Comparison of ENCODE assay signal across 10 mouse cellular contexts in the genomic region with DNA sequence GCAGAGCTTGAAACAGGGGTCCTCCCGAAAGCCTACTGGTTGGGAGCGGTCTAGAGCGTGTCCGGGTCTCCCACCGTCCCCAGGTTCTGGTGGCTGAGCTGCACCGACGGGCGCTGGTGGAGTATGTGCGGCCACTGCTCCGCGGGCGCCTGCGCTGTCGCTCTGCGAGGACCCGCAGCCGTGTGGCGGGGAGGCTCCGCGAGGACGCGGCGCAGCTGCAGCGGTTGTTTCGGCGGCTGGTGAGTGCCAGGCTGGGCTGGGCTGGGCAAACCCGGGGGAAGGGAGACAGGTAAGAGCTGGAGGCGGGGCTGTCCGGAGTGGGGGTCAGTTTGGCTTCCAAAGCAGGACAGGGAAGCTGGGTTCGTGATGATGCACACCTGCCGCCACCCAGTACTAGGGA. TPM values are rescaled to one million over a fixed set of nuclear protein-coding genes. Genes with fewer than 3 reads are reported as not detected.
DNase-seq lines count a peak whose midpoint lies in the region; ATAC-seq and TF ChIP-seq lines count a peak whose summit lies in the region.
"Had no signal": no experiment of that assay in that cellular context is flagged by ENCODE, and none has a peak within 500 bp of the region (broad histone marks: within the 10 kb centered on the region; RNA-seq: fewer than 3 reads in every experiment).

No protein-coding gene starts in this region.

- 0 out of 2 replicates have a peak, but pooled peaks have one; percentile 50 for ATAC-seq in kidney, embryonic 15.5 days (replicated peaks; ENCODE audit: low FRiP score)
- ATAC-seq in forebrain, postnatal 0 days = peak; percentile 45; the same call in 1 of the 2 replicates
- ATAC-seq in midbrain, embryonic 13.5 days = peak; percentile 67

- peaks cover 58% of the 10 kb centered on the region for H3K27me3 ChIP-seq in kidney, embryonic 15.5 days
- H3K27me3 ChIP-seq in forebrain, postnatal 0 days (ENCODE audit: insufficient read depth, low read length) = peaks cover 34% of the 10 kb centered on the region
- H3K27me3 ChIP-seq in midbrain, embryonic 13.5 days = peaks cover 71% of the 10 kb centered on the region

- H3K36me3 ChIP-seq in kidney, embryonic 15.5 days = no peaks in the 10 kb centered on the region
- no peaks in the 10 kb centered on the region for H3K36me3 ChIP-seq in forebrain, postnatal 0 days (ENCODE audit: insufficient read depth)
- H3K36me3 ChIP-seq in midbrain, embryonic 13.5 days = no peaks in the 10 kb centered on the region
- H3K36me3 ChIP-seq: liver, embryonic 13.5 days had no signal

- no peak for TF ChIP-seq CTCF in brain, embryonic 14.5 days (IDR thresholded peaks at IDR 0.05; ENCODE audit: borderline replicate concordance, extremely low read depth, insufficient read depth, insufficient read length)
- no peak for TF ChIP-seq CTCF in forebrain, postnatal 0 days (IDR thresholded peaks at IDR 0.05; ENCODE audit: low read depth)

- no peak for DNase-seq in kidney, adult 18-20 months
- peak; percentile 21 for DNase-seq in brain, embryonic 14.5 days (ENCODE audit: low read depth)
- DNase-seq in forebrain, postnatal 0 days = peak; percentile 32
- DNase-seq in adipocyte (ENCODE audit: low spot score) = no peak
- no peak for DNase-seq in urinary bladder, postnatal 25 days (ENCODE audit: low spot score)
- DNase-seq in thymus, postnatal 14 days = no peak
- DNase-seq: gastrocnemius, postnatal 10 days; liver, embryonic 13.5 days had no signal

- peak overlapping the region; percentile 17 for H3K4me3 ChIP-seq in kidney, embryonic 15.5 days (replicated peaks)
- H3K4me3 ChIP-seq in forebrain, postnatal 0 days (ENCODE audit: low read depth, low read length) = peak overlapping the region; percentile 21
- peak overlapping the region; percentile 25 for H3K4me3 ChIP-seq in midbrain, embryonic 13.5 days (replicated peaks)
- H3K4me3 ChIP-seq: liver, embryonic 13.5 days had no signal

- WGBS in kidney, embryonic 15.5 days = 12% methylated on average over 31 of the region's 31 CpGs
- 5% methylated on average over 30 of the region's 31 CpGs for WGBS in forebrain, postnatal 0 days
- WGBS in midbrain, embryonic 13.5 days = 5% methylated on average over 31 of the region's 31 CpGs

- no peaks in the 10 kb centered on the region for H3K9me3 ChIP-seq in kidney, embryonic 15.5 days (replicated peaks)
- H3K9me3 ChIP-seq in forebrain, postnatal 0 days (ENCODE audit: low read length) = no peaks in the 10 kb centered on the region
- H3K9me3 ChIP-seq in midbrain, embryonic 13.5 days = no peaks in the 10 kb centered on the region
- H3K9me3 ChIP-seq: liver, embryonic 13.5 days had no signal

- no peak overlapping the region for H3K27ac ChIP-seq in kidney, embryonic 15.5 days
- no peak overlapping the region for H3K27ac ChIP-seq in forebrain, postnatal 0 days (ENCODE audit: low read depth, low read length)
- H3K27ac ChIP-seq in midbrain, embryonic 13.5 days = no peak overlapping the region
- H3K27ac ChIP-seq: liver, embryonic 13.5 days had no signal

- peak overlapping the region; percentile 47 for H3K4me2 ChIP-seq in kidney, embryonic 15.5 days
- H3K4me2 ChIP-seq in forebrain, postnatal 0 days (ENCODE audit: low read depth) = peak overlapping the region; percentile 44
- H3K4me2 ChIP-seq in midbrain, embryonic 13.5 days (replicated peaks) = peak overlapping the region; percentile 45
- H3K4me2 ChIP-seq: liver, embryonic 13.5 days had no signal

- no peak overlapping the region for H3K9ac ChIP-seq in kidney, embryonic 15.5 days
- peak overlapping the region; percentile 18; the same call in 1 of the 2 replicates for H3K9ac ChIP-seq in forebrain, postnatal 0 days
- no peak overlapping the region for H3K9ac ChIP-seq in midbrain, embryonic 13.5 days (replicated peaks)
- H3K9ac ChIP-seq: liver, embryonic 13.5 days had no signal

- TF ChIP-seq POLR2A in brain, embryonic 14.5 days (IDR thresholded peaks at IDR 0.05; ENCODE audit: borderline replicate concordance, extremely low read depth, insufficient read depth, insufficient read length, poor library complexity, severe bottlenecking) = no peak

- H3K4me1 ChIP-seq in kidney, embryonic 15.5 days = peaks cover 19% of the 10 kb centered on the region
- no peaks in the 10 kb centered on the region for H3K4me1 ChIP-seq in forebrain, postnatal 0 days (ENCODE audit: insufficient read depth)
- H3K4me1 ChIP-seq in midbrain, embryonic 13.5 days (replicated peaks) = peaks cover 13% of the 10 kb centered on the region

RNA-seq across cellular contexts. Expression of gene Bloc1s3, which starts 18.6 kb away (rescaled TPM):
- polyA plus RNA-seq in kidney, embryonic 15.5 days (2015; fragmentation: Nextera tagmentation; extraction: Ambion mirVana) = 2.3 and 2.6 TPM in 2 replicates
- 11.2 and 14.6 TPM in 2 replicates for polyA plus RNA-seq in brain, embryonic 14.5 days (2012; rRNA removed)
- total RNA-seq in forebrain, postnatal 0 days (2014; rRNA removed) = 17.3 and 17.8 TPM in 2 replicates
- 4.5 and 5.1 TPM in 2 replicates for polyA plus RNA-seq in forebrain, postnatal 0 days (2015; fragmentation: Nextera tagmentation; extraction: Ambion mirVana)
- 2.9 and 4.5 TPM in 2 replicates for polyA plus RNA-seq in midbrain, embryonic 13.5 days (2015; fragmentation: Nextera tagmentation; extraction: Ambion mirVana)

RNA-seq across cellular contexts. Expression of gene Trappc6a, which starts 18.7 kb away (rescaled TPM):
- 76.2 and 81.2 TPM in 2 replicates for polyA plus RNA-seq in kidney, embryonic 15.5 days (2015; fragmentation: Nextera tagmentation; extraction: Ambion mirVana)
- polyA plus RNA-seq in brain, embryonic 14.5 days (2012; rRNA removed) = 29.0 and 38.3 TPM in 2 replicates
- total RNA-seq in forebrain, postnatal 0 days (2014; rRNA removed) = 28.5 and 28.8 TPM in 2 replicates
- 38.7 and 38.8 TPM in 2 replicates for polyA plus RNA-seq in forebrain, postnatal 0 days (2015; fragmentation: Nextera tagmentation; extraction: Ambion mirVana)
- 36.6 and 43.3 TPM in 2 replicates for polyA plus RNA-seq in midbrain, embryonic 13.5 days (2015; fragmentation: Nextera tagmentation; extraction: Ambion mirVana)

RNA-seq across cellular contexts. Expression of gene Exoc3l2, which starts 26.4 kb away (rescaled TPM):
- 3.0 TPM in 2 replicates for polyA plus RNA-seq in kidney, embryonic 15.5 days (2015; fragmentation: Nextera tagmentation; extraction: Ambion mirVana)
- polyA plus RNA-seq in brain, embryonic 14.5 days (2012; rRNA removed) = 0.91 and 1.0 TPM in 2 replicates
- total RNA-seq in forebrain, postnatal 0 days (2014; rRNA removed) = 0.14 and 0.23 TPM in 2 replicates
- 0.36 and 0.38 TPM in 2 replicates for polyA plus RNA-seq in forebrain, postnatal 0 days (2015; fragmentation: Nextera tagmentation; extraction: Ambion mirVana)
- polyA plus RNA-seq in midbrain, embryonic 13.5 days (2015; fragmentation: Nextera tagmentation; extraction: Ambion mirVana) = 0.24 and 0.32 TPM in 2 replicates

RNA-seq across cellular contexts. Expression of gene Nkpd1, which starts 28.1 kb away (rescaled TPM):
- 0.10 and 0.15 TPM in 2 replicates for polyA plus RNA-seq in kidney, embryonic 15.5 days (2015; fragmentation: Nextera tagmentation; extraction: Ambion mirVana)
- 0.51 and 0.68 TPM in 2 replicates for polyA plus RNA-seq in brain, embryonic 14.5 days (2012; rRNA removed)
- 2.0 and 3.4 TPM in 2 replicates for total RNA-seq in forebrain, postnatal 0 days (2014; rRNA removed)
- polyA plus RNA-seq in forebrain, postnatal 0 days (2015; fragmentation: Nextera tagmentation; extraction: Ambion mirVana) = 1.1 and 2.3 TPM in 2 replicates
- polyA plus RNA-seq in midbrain, embryonic 13.5 days (2015; fragmentation: Nextera tagmentation; extraction: Ambion mirVana) = 0.08 and 0.11 TPM in 2 replicates
- total RNA-seq: gastrocnemius, postnatal 10 days had no signal
- polyA plus RNA-seq: liver, embryonic 13.5 days had no signal

RNA-seq across cellular contexts. Expression of gene Mark4, which starts 30.9 kb away (rescaled TPM):
- polyA plus RNA-seq in kidney, embryonic 15.5 days (2015; fragmentation: Nextera tagmentation; extraction: Ambion mirVana) = 6.6 and 9.4 TPM in 2 replicates
- polyA plus RNA-seq in brain, embryonic 14.5 days (2012; rRNA removed) = 50.7 and 67.0 TPM in 2 replicates
- total RNA-seq in forebrain, postnatal 0 days (2014; rRNA removed) = 46.7 and 47.1 TPM in 2 replicates
- 16.1 and 21.0 TPM in 2 replicates for polyA plus RNA-seq in forebrain, postnatal 0 days (2015; fragmentation: Nextera tagmentation; extraction: Ambion mirVana)
- 13.9 and 16.3 TPM in 2 replicates for polyA plus RNA-seq in midbrain, embryonic 13.5 days (2015; fragmentation: Nextera tagmentation; extraction: Ambion mirVana)

Comparison
In these comparisons a context has a peak if more than half of its experiments do, and no peak if none do; other contexts are left out.
1. DNase-seq: peak in brain, embryonic 14.5 days (single experiment) and forebrain, postnatal 0 days (single experiment); none in kidney, adult 18-20 months (single experiment), adipocyte (single experiment), urinary bladder, postnatal 25 days (single experiment) and thymus, postnatal 14 days (single experiment).
2. Peak in every context shown above with its lines, with median percentiles within 50 percentile points of each other: ATAC-seq, H3K4me2 ChIP-seq and H3K4me3 ChIP-seq.